Mouse (Mus musculus): ENCODE measurements around the gene Tsga10. TPM values are rescaled to one million over a fixed set of nuclear protein-coding genes. Genes with fewer than 3 reads are reported as not detected.

The Tsga10 gene
- total RNA-seq, 1 experiment: 2.6 TPM

DNA sequence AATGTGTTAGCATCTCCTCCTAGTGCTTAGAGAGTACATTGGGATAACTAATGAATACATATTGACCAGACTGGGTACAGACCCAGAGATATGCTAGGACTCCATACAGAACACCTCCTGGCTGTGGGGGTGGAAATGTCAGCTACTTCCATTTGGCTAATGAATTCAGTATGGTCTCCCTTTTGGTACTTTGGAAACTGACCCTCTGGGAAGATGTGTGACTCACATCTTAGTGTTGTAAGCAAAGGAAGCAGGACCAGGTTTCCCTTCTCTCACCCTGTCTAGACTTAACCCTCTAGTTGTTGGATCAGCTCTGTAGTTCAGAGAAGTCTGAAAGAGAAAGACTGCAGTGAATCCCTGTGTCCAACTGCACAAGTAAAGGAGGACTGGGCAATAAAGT is 28.4 kb upstream of the Tsga10 start:
- Histone ChIP-seq H3K9ac (ENCODE audit: insufficient read depth, low read depth, low read length, poor library complexity, severe bottlenecking) (no peak overlapping the region), H3K9me3 (ENCODE audit: control insufficient read depth, insufficient read depth, low read depth, low read length) (no peaks in the 10 kb centered on the region), H3K36me3 (ENCODE audit: control insufficient read depth, insufficient read depth, low read length, poor library complexity, severe bottlenecking) (peaks cover 13% of the 10 kb centered on the region), H3K4me1 (ENCODE audit: control insufficient read depth in 2 of 2, insufficient read depth in 2 of 2, low read length in 2 of 2, poor library complexity in 1 of 2) (peaks cover 0 to under 1% of the 10 kb centered on the region in 2 experiments; a peak in 1 of 4 replicates), H3K27ac (ENCODE audit: insufficient read depth, low read depth, low read length, poor library complexity, severe bottlenecking) (no peak overlapping the region), H3K4me3 (ENCODE audit: insufficient read depth in 1 of 2, low read depth in 1 of 2, low read length in 2 of 2, poor library complexity in 1 of 2, severe bottlenecking in 1 of 2) (no peak overlapping the region)
- no peak for TF ChIP-seq ZNF384 (IDR thresholded peaks at IDR 0.05; ENCODE audit: low read depth, low read length)
- no peak for TF ChIP-seq ZC3H11A (IDR thresholded peaks at IDR 0.05; ENCODE audit: borderline replicate concordance, low read depth, low read length)
- no peak for TF ChIP-seq HCFC1 (IDR thresholded peaks at IDR 0.05; ENCODE audit: borderline replicate concordance, insufficient read depth, low read length)
- no peak for TF ChIP-seq CHD2 (IDR thresholded peaks at IDR 0.05; ENCODE audit: low read depth, low read length)
- TF ChIP-seq MAFK (IDR thresholded peaks at IDR 0.05; ENCODE audit: insufficient read depth, low read depth, low read length): no peak
- in situ Hi-C loops (cut with MboI; ENCODE audit: low sequenced_read_pairs in 2 of 2, unreplicated experiment in 2 of 2): no loop called here
- no peak for DNase-seq (ENCODE audit: low read depth, low spot score)

GRCm38 (mm10) chr1:37891400-37891799 is 25.2 kb upstream of the Tsga10 start:
- Histone ChIP-seq H3K9me3 (ENCODE audit: control insufficient read depth, insufficient read depth, low read depth, low read length) (no peaks in the 10 kb centered on the region), H3K4me3 (ENCODE audit: insufficient read depth in 1 of 2, low read depth in 1 of 2, low read length in 2 of 2, poor library complexity in 1 of 2, severe bottlenecking in 1 of 2) (peak overlapping the region in 1 of 2 experiments; percentile 90; a peak in 2 of 4 replicates), H3K4me1 (ENCODE audit: control insufficient read depth in 2 of 2, insufficient read depth in 2 of 2, low read length in 2 of 2, poor library complexity in 1 of 2) (peaks cover 0 to 6% of the 10 kb centered on the region in 2 experiments; a peak in 1 of 4 replicates), H3K27ac (ENCODE audit: insufficient read depth, low read depth, low read length, poor library complexity, severe bottlenecking) (no peak overlapping the region), H3K36me3 (ENCODE audit: control insufficient read depth, insufficient read depth, low read length, poor library complexity, severe bottlenecking) (peaks cover 6% of the 10 kb centered on the region; the same call in 1 of the 2 replicates), H3K9ac (ENCODE audit: insufficient read depth, low read depth, low read length, poor library complexity, severe bottlenecking) (no peak overlapping the region)
- TF ChIP-seq ZNF384 (IDR thresholded peaks at IDR 0.05; ENCODE audit: low read depth, low read length): no peak
- TF ChIP-seq CHD2 (IDR thresholded peaks at IDR 0.05; ENCODE audit: low read depth, low read length): no peak
- TF ChIP-seq ZC3H11A (IDR thresholded peaks at IDR 0.05; ENCODE audit: borderline replicate concordance, low read depth, low read length): no peak
- no peak for TF ChIP-seq MAFK (IDR thresholded peaks at IDR 0.05; ENCODE audit: insufficient read depth, low read depth, low read length)
- TF ChIP-seq HCFC1 (IDR thresholded peaks at IDR 0.05; ENCODE audit: borderline replicate concordance, insufficient read depth, low read length): no peak
- in situ Hi-C loops (cut with MboI; ENCODE audit: low sequenced_read_pairs in 2 of 2, unreplicated experiment in 2 of 2): no loop called here
- DNase-seq (ENCODE audit: low read depth, low spot score): no peak

DNA sequence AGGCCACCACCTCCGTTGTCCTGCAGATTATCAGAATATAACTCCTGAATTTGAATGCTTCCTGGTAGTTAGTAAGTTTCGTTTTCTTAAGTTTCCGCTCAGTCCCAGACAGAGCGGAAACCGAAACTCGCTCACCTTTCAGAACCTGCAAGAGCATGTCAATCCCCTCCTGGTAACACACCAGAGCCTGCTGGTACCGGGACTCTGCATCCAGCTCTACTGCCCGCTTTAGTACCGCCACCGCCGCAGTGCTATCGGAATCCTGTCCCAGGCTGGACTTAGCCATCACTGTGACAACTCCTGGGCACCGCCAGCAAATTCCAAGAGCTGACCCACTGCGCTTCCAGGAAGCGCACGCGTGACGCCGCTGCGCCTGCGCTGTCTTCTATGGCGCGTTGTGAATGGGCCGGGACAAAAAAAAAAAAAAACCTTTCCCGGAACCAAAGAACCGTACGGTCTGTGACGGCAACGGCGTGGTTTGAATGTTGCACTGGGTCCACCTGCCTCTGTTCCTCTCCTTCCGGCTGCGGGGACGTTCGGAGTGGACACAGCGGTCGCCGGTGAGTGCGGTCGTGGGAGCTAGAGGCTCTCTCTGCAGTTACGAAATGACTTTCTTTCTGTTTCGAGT is 23.9 kb upstream of the Tsga10 start, which contains the start of the genes Mitd1 and Mrpl30:
TSS of gene Mitd1 (minus strand) at position 387 of the 628 bp plus-strand sequence.
TSS of gene Mrpl30 (plus strand) at position 453 of the 628 bp plus-strand sequence.
- H3K4me1 ChIP-seq (ENCODE audit: control insufficient read depth in 2 of 2, insufficient read depth in 2 of 2, low read length in 2 of 2, poor library complexity in 1 of 2): peaks cover 0 to 6% of the 10 kb centered on the region in 2 experiments; a peak in 1 of 4 replicates
- H3K36me3 ChIP-seq (ENCODE audit: control insufficient read depth, insufficient read depth, low read length, poor library complexity, severe bottlenecking): peaks cover 4% of the 10 kb centered on the region; the same call in 1 of the 2 replicates
- TF ChIP-seq ZC3H11A (IDR thresholded peaks at IDR 0.05; ENCODE audit: borderline replicate concordance, low read depth, low read length): no peak
- no peak; the same call in 1 of the 2 replicates for TF ChIP-seq MAFK (IDR thresholded peaks at IDR 0.05; ENCODE audit: insufficient read depth, low read depth, low read length)
- TF ChIP-seq ZNF384 (IDR thresholded peaks at IDR 0.05; ENCODE audit: low read depth, low read length): peak; percentile 100
- TF ChIP-seq CHD2 (IDR thresholded peaks at IDR 0.05; ENCODE audit: low read depth, low read length): peak; percentile 63; the same call in 1 of the 2 replicates
- peak; percentile 90 for TF ChIP-seq HCFC1 (IDR thresholded peaks at IDR 0.05; ENCODE audit: borderline replicate concordance, insufficient read depth, low read length)
- peak within 1 kb of the TSS; percentile 89 for H3K9ac ChIP-seq (ENCODE audit: insufficient read depth, low read depth, low read length, poor library complexity, severe bottlenecking)
- H3K27ac ChIP-seq (ENCODE audit: insufficient read depth, low read depth, low read length, poor library complexity, severe bottlenecking): 0 out of 2 replicates have a peak within 1 kb of the TSS, but pooled peaks have one; percentile 14
- in situ Hi-C loops (cut with MboI; ENCODE audit: low sequenced_read_pairs in 2 of 2, unreplicated experiment in 2 of 2): no loop called here
- peak; percentile 92 for DNase-seq (ENCODE audit: low read depth, low spot score)
- no peaks in the 10 kb centered on the region for H3K9me3 ChIP-seq (ENCODE audit: control insufficient read depth, insufficient read depth, low read depth, low read length)
- peak within 1 kb of the TSS; percentile 84 to 90 for H3K4me3 ChIP-seq (ENCODE audit: insufficient read depth in 1 of 2, low read depth in 1 of 2, low read length in 2 of 2, poor library complexity in 1 of 2, severe bottlenecking in 1 of 2)

- no peak overlapping the region for H3K27ac ChIP-seq (ENCODE audit: insufficient read depth, low read depth, low read length, poor library complexity, severe bottlenecking)
- in situ Hi-C loops (cut with MboI; ENCODE audit: low sequenced_read_pairs in 2 of 2, unreplicated experiment in 2 of 2): no loop called here
- H3K4me3 ChIP-seq (ENCODE audit: insufficient read depth in 1 of 2, low read depth in 1 of 2, low read length in 2 of 2, poor library complexity in 1 of 2, severe bottlenecking in 1 of 2): peak overlapping the region; percentile 84 to 90
- peak overlapping the region; percentile 89; the same call in 1 of the 2 replicates for H3K9ac ChIP-seq (ENCODE audit: insufficient read depth, low read depth, low read length, poor library complexity, severe bottlenecking)
- H3K36me3 ChIP-seq (ENCODE audit: control insufficient read depth, insufficient read depth, low read length, poor library complexity, severe bottlenecking): peaks cover 2% of the 10 kb centered on the region; the same call in 1 of the 2 replicates
- no peaks in the 10 kb centered on the region for H3K9me3 ChIP-seq (ENCODE audit: control insufficient read depth, insufficient read depth, low read depth, low read length)
- DNase-seq (ENCODE audit: low read depth, low spot score): no peak
- H3K4me1 ChIP-seq (ENCODE audit: control insufficient read depth in 2 of 2, insufficient read depth in 2 of 2, low read length in 2 of 2, poor library complexity in 1 of 2): peaks cover under 1 to 9% of the 10 kb centered on the region in 2 experiments; a peak in 3 of 4 replicates
- no peak for TF ChIP-seq CHD2 (IDR thresholded peaks at IDR 0.05; ENCODE audit: low read depth, low read length)
- no peak for TF ChIP-seq HCFC1 (IDR thresholded peaks at IDR 0.05; ENCODE audit: borderline replicate concordance, insufficient read depth, low read length)
- TF ChIP-seq MAFK (IDR thresholded peaks at IDR 0.05; ENCODE audit: insufficient read depth, low read depth, low read length): no peak
- no peak for TF ChIP-seq ZNF384 (IDR thresholded peaks at IDR 0.05; ENCODE audit: low read depth, low read length)
- TF ChIP-seq ZC3H11A (IDR thresholded peaks at IDR 0.05; ENCODE audit: borderline replicate concordance, low read depth, low read length): no peak
These were observed 23.0 kb upstream of the Tsga10 start for GRCm38 (mm10) chr1:37889206-37889605.
